Mouse (Mus musculus): ENCODE data around the gene Ubac1.

Ubac1 gene

GRCm38 (mm10) chr2:26021561-26022257 is at the start of gene Ubac1:
TSS of gene Ubac1 (minus strand) at chr2:26021747.
- DNase-seq (ENCODE audit: low read depth), result peak; percentile 91

- DNase-seq (ENCODE audit: low read depth), result no peak
These were observed 47.0 kb upstream of the Ubac1 start for GRCm38 (mm10) chr2:26068592-26068991.

GRCm38 (mm10) chr2:26068175-26068574 is 46.6 kb upstream of the Ubac1 start:
- no peak for DNase-seq (ENCODE audit: low read depth)

GRCm38 (mm10) chr2:26066527-26066926 is 45.0 kb upstream of the Ubac1 start:
- no peak for DNase-seq (ENCODE audit: low read depth)

GRCm38 (mm10) chr2:26062742-26063427 is 41.3 kb upstream of the Ubac1 start:
- DNase-seq (ENCODE audit: low read depth), result no peak

- peak; percentile 71 for DNase-seq (ENCODE audit: low read depth)
These were observed 40.7 kb upstream of the Ubac1 start for GRCm38 (mm10) chr2:26062241-26062640.

GRCm38 (mm10) chr2:26061018-26061666 is 39.6 kb upstream of the Ubac1 start:
- peak; percentile 44 for DNase-seq (ENCODE audit: low read depth)

GRCm38 (mm10) chr2:26057053-26057452 is 35.5 kb upstream of the Ubac1 start:
- no peak for DNase-seq (ENCODE audit: low read depth)

GRCm38 (mm10) chr2:26056226-26056625 is 34.7 kb upstream of the Ubac1 start:
- no peak for DNase-seq (ENCODE audit: low read depth)

- no peak for DNase-seq (ENCODE audit: low read depth)
These were observed 34.2 kb upstream of the Ubac1 start for GRCm38 (mm10) chr2:26055747-26056102.

GRCm38 (mm10) chr2:26055046-26055746 is 33.6 kb upstream of the Ubac1 start:
- peak; percentile 85 for DNase-seq (ENCODE audit: low read depth)

GRCm38 (mm10) chr2:26052806-26053205 is 31.3 kb upstream of the Ubac1 start:
- no peak for DNase-seq (ENCODE audit: low read depth)

- DNase-seq (ENCODE audit: low read depth), result no peak
These were observed 27.3 kb upstream of the Ubac1 start for GRCm38 (mm10) chr2:26048816-26049215.

- no peak for DNase-seq (ENCODE audit: low read depth)
These were observed 22.7 kb upstream of the Ubac1 start for GRCm38 (mm10) chr2:26044216-26044615.

- DNase-seq (ENCODE audit: low read depth), result no peak
These were observed 21.1 kb upstream of the Ubac1 start for GRCm38 (mm10) chr2:26042603-26043002.

GRCm38 (mm10) chr2:26041163-26041810 is 19.7 kb upstream of the Ubac1 start:
- DNase-seq (ENCODE audit: low read depth), result no peak

GRCm38 (mm10) chr2:26039951-26040350 is 18.4 kb upstream of the Ubac1 start:
- DNase-seq (ENCODE audit: low read depth), result no peak

- DNase-seq (ENCODE audit: low read depth), result no peak
These were observed 15.8 kb upstream of the Ubac1 start for GRCm38 (mm10) chr2:26037386-26037785.

- DNase-seq (ENCODE audit: low read depth), result no peak
These were observed 12.9 kb upstream of the Ubac1 start for GRCm38 (mm10) chr2:26034344-26035050.

GRCm38 (mm10) chr2:26030288-26030687 is 8.7 kb upstream of the Ubac1 start:
- peak; percentile 30 for DNase-seq (ENCODE audit: low read depth)

Measured in induced T-regulatory cell, adult 2 months (primary cell).